8 mouse cellular contexts compared by ENCODE assay signal in genomic region chr9:105132002-105132367, GRCm38 (mm10). TPM values are rescaled to one million over a fixed set of nuclear protein-coding genes. Genes with fewer than 3 reads are reported as not detected.
DNase-seq lines count a peak whose midpoint lies in the region; ATAC-seq and TF ChIP-seq lines count a peak whose summit lies in the region.

No protein-coding gene starts in this region.

- H3K27me3 ChIP-seq in heart, embryonic 12.5 days (replicated peaks): no peaks in the 10 kb centered on the region
- peaks cover 1% of the 10 kb centered on the region; the same call in 1 of the 2 replicates for H3K27me3 ChIP-seq in ES-Bruce4 (ENCODE audit: control insufficient read depth, insufficient read depth, low read length, poor library complexity, severe bottlenecking)
- H3K27me3 ChIP-seq in megakaryocyte, embryonic 14.5 days (replicated peaks): no peaks in the 10 kb centered on the region

- WGBS in heart, embryonic 12.5 days: 24% methylated on average over 5 of the region's 5 CpGs

- peak overlapping the region; percentile 98 for H3K4me3 ChIP-seq in heart, embryonic 12.5 days
- H3K4me3 ChIP-seq in ES-Bruce4 (ENCODE audit: low read depth, low read length): no peak overlapping the region; the same call in 1 of the 2 replicates
- peak overlapping the region; percentile 94 for H3K4me3 ChIP-seq in megakaryocyte, embryonic 14.5 days (replicated peaks)

- H3K9ac ChIP-seq in heart, embryonic 12.5 days: peak overlapping the region; percentile 30; the same call in 1 of the 2 replicates
- H3K9ac ChIP-seq in ES-Bruce4 (ENCODE audit: low read depth, poor library complexity, severe bottlenecking): peak overlapping the region; percentile 55; the same call in 1 of the 2 replicates

- H3K36me3 ChIP-seq in heart, embryonic 12.5 days: no peaks in the 10 kb centered on the region
- no peaks in the 10 kb centered on the region for H3K36me3 ChIP-seq in ES-Bruce4 (ENCODE audit: control insufficient read depth, insufficient read depth, low read length, poor library complexity, severe bottlenecking)
- H3K36me3 ChIP-seq in megakaryocyte, embryonic 14.5 days (replicated peaks; ENCODE audit: low read length): peaks cover 21% of the 10 kb centered on the region

- peaks cover 13% of the 10 kb centered on the region for H3K4me1 ChIP-seq in heart, embryonic 12.5 days (replicated peaks)
- no peaks in the 10 kb centered on the region for H3K4me1 ChIP-seq in ES-Bruce4 (ENCODE audit: control insufficient read depth, insufficient read depth, low read length)
- peaks cover 59% of the 10 kb centered on the region for H3K4me1 ChIP-seq in megakaryocyte, embryonic 14.5 days

- DNase-seq in heart, adult 11 months: no peak
- DNase-seq in right cerebral cortex, adult 2 months (ENCODE audit: low spot score in 2 of 2): no peak
- no peak for DNase-seq in cerebellum, postnatal 36 days
- DNase-seq in ovary, postnatal 14 days (ENCODE audit: low spot score): no peak

- H3K27ac ChIP-seq in heart, embryonic 12.5 days (ENCODE audit: poor library complexity, severe bottlenecking): peak overlapping the region; percentile 64; the same call in 1 of the 2 replicates
- H3K27ac ChIP-seq in ES-Bruce4 (ENCODE audit: insufficient read depth, low read length): peak overlapping the region; percentile 32; the same call in 1 of the 2 replicates

- TF ChIP-seq POLR2A in ES-Bruce4 (IDR thresholded peaks at IDR 0.05; ENCODE audit: insufficient read depth, low read length): no peak

- H3K9me3 ChIP-seq in heart, embryonic 12.5 days (replicated peaks): no peaks in the 10 kb centered on the region
- H3K9me3 ChIP-seq in ES-Bruce4 (replicated peaks; ENCODE audit: control insufficient read depth, insufficient read depth, low read length, poor library complexity, severe bottlenecking): no peaks in the 10 kb centered on the region
- H3K9me3 ChIP-seq in megakaryocyte, embryonic 14.5 days: no peaks in the 10 kb centered on the region

- no peak for TF ChIP-seq EP300 in ES-Bruce4 (IDR thresholded peaks at IDR 0.05; ENCODE audit: insufficient read depth, low read depth, low read length)

- ATAC-seq in heart, embryonic 12.5 days (ENCODE audit: insufficient number of reproducible peaks, low FRiP score): no peak
- ATAC-seq in granulocyte monocyte progenitor cell, adult 5-6 weeks (replicated peaks; ENCODE audit: poor library complexity, severe bottlenecking): peak; percentile 48

- H3K4me2 ChIP-seq in heart, embryonic 12.5 days: peak overlapping the region; percentile 99

- TF ChIP-seq CTCF in ES-Bruce4 (IDR thresholded peaks at IDR 0.05; ENCODE audit: low read depth, low read length): no peak

RNA-seq across cellular contexts. Expression of gene Nudt16, which starts 0.4 kb away (rescaled TPM):
- polyA plus RNA-seq in heart, embryonic 12.5 days (2016; fragmentation: Nextera tagmentation; extraction: Ambion mirVana): 7.9 and 8.6 TPM in 2 replicates
- polyA plus RNA-seq in ES-Bruce4 (2011; ENCODE audit: insufficient read depth, insufficient read length, low read depth, missing spikeins): 4.5 and 5.9 TPM in 2 replicates
- total RNA-seq in granulocyte monocyte progenitor cell, adult 5-6 weeks (2014; fragmentation: Nextera tagmentation): 14.6 and 18.7 TPM in 2 replicates
- total RNA-seq in granulocyte monocyte progenitor cell, adult 5-6 weeks (2017): 7.5 and 8.2 TPM in 2 replicates
- polyA plus RNA-seq in megakaryocyte, embryonic 14.5 days (2012; ENCODE audit: insufficient read depth, low replicate concordance): 27.1 and 46.8 TPM in 2 replicates

RNA-seq across cellular contexts. Expression of gene 1700080E11Rik, which starts 12.9 kb away (rescaled TPM):
- not detected in 2 replicates for polyA plus RNA-seq in heart, embryonic 12.5 days (2016; fragmentation: Nextera tagmentation; extraction: Ambion mirVana)
- not detected in 2 replicates for polyA plus RNA-seq in ES-Bruce4 (2011; ENCODE audit: insufficient read depth, insufficient read length, low read depth, missing spikeins)
- not detected in 2 replicates for total RNA-seq in granulocyte monocyte progenitor cell, adult 5-6 weeks (2014; fragmentation: Nextera tagmentation)
- not detected in 2 replicates for total RNA-seq in granulocyte monocyte progenitor cell, adult 5-6 weeks (2017)
- polyA plus RNA-seq in megakaryocyte, embryonic 14.5 days (2012; ENCODE audit: insufficient read depth, low replicate concordance): not detected in 2 replicates
